Mouse (Mus musculus): ENCODE measurements at regions not wholly inside any gene's neighbourhood (a gene's known extent, or its start where the extent isn't known, plus 50 kb on each side); places are given as distances from the start of the nearest gene placed in this dataset.

GRCm38 (mm10) chr9:69705942-69706341 is 54.8 kb downstream of the Foxb1 start:
- WGBS (ENCODE audit: insufficient replicate concordance) = 88% methylated on average over 8 of the region's 8 CpGs
- Histone ChIP-seq H3K9me3 (replicated peaks; ENCODE audit: control insufficient read depth, low read length) (no peaks in the 10 kb centered on the region), H3K27me3 (ENCODE audit: control insufficient read depth, insufficient read depth, low read length) (no peaks in the 10 kb centered on the region), H3K4me3 (ENCODE audit: low read depth, low read length) (no peak overlapping the region), H3K9ac (ENCODE audit: low read depth, low read length) (no peak overlapping the region), H3K4me2 (no peak overlapping the region), H3K27ac (ENCODE audit: low read depth, low read length) (no peak overlapping the region), H3K4me1 (ENCODE audit: control insufficient read depth, insufficient read depth, low read length) (no peaks in the 10 kb centered on the region), H3K36me3 (ENCODE audit: control insufficient read depth, insufficient read depth, low read length) (no peaks in the 10 kb centered on the region)
- no peak for ATAC-seq (replicated peaks; ENCODE audit: insufficient number of reproducible peaks, low FRiP score, low TSS enrichment)

- no peaks in the 10 kb centered on the region for H3K4me1 ChIP-seq (ENCODE audit: control insufficient read depth, insufficient read depth, low read length)
- H3K9me3 ChIP-seq (replicated peaks; ENCODE audit: control insufficient read depth, low read length) = no peaks in the 10 kb centered on the region
- H3K27me3 ChIP-seq (ENCODE audit: control insufficient read depth, insufficient read depth, low read length) = no peaks in the 10 kb centered on the region
- no peaks in the 10 kb centered on the region for H3K36me3 ChIP-seq (ENCODE audit: control insufficient read depth, insufficient read depth, low read length)
- H3K27ac ChIP-seq (ENCODE audit: low read depth, low read length) = no peak overlapping the region
- no peak overlapping the region for H3K4me2 ChIP-seq
- H3K4me3 ChIP-seq (ENCODE audit: low read depth, low read length) = no peak overlapping the region
- H3K9ac ChIP-seq (ENCODE audit: low read depth, low read length) = no peak overlapping the region
- 82% methylated on average over 4 of the region's 4 CpGs for WGBS (ENCODE audit: insufficient replicate concordance)
- ATAC-seq (replicated peaks; ENCODE audit: insufficient number of reproducible peaks, low FRiP score, low TSS enrichment) = no peak
Measured at GRCm38 (mm10) chr9:69705071-69705470, 55.7 kb downstream of the Foxb1 start.

GRCm38 (mm10) chr9:69703731-69704130 is 57.0 kb downstream of the Foxb1 start:
- no peaks in the 10 kb centered on the region for H3K4me1 ChIP-seq (ENCODE audit: control insufficient read depth, insufficient read depth, low read length)
- H3K4me2 ChIP-seq = no peak overlapping the region
- no peak for ATAC-seq (replicated peaks; ENCODE audit: insufficient number of reproducible peaks, low FRiP score, low TSS enrichment)
- no peaks in the 10 kb centered on the region for H3K9me3 ChIP-seq (replicated peaks; ENCODE audit: control insufficient read depth, low read length)
- no peaks in the 10 kb centered on the region for H3K36me3 ChIP-seq (ENCODE audit: control insufficient read depth, insufficient read depth, low read length)
- WGBS (ENCODE audit: insufficient replicate concordance) = 71% methylated on average over 7 of the region's 7 CpGs
- no peak overlapping the region for H3K4me3 ChIP-seq (ENCODE audit: low read depth, low read length)
- no peak overlapping the region for H3K27ac ChIP-seq (ENCODE audit: low read depth, low read length)
- H3K27me3 ChIP-seq (ENCODE audit: control insufficient read depth, insufficient read depth, low read length) = no peaks in the 10 kb centered on the region
- H3K9ac ChIP-seq (ENCODE audit: low read depth, low read length) = no peak overlapping the region

GRCm38 (mm10) chr9:69702156-69702928 is 58.4 kb downstream of the Foxb1 start:
- no peak overlapping the region for H3K9ac ChIP-seq (ENCODE audit: low read depth, low read length)
- no peak overlapping the region for H3K4me2 ChIP-seq
- no peak overlapping the region for H3K27ac ChIP-seq (ENCODE audit: low read depth, low read length)
- no peaks in the 10 kb centered on the region for H3K9me3 ChIP-seq (replicated peaks; ENCODE audit: control insufficient read depth, low read length)
- H3K4me1 ChIP-seq (ENCODE audit: control insufficient read depth, insufficient read depth, low read length) = no peaks in the 10 kb centered on the region
- 78% methylated on average over 8 of the region's 8 CpGs for WGBS (ENCODE audit: insufficient replicate concordance)
- no peak overlapping the region for H3K4me3 ChIP-seq (ENCODE audit: low read depth, low read length)
- no peaks in the 10 kb centered on the region for H3K27me3 ChIP-seq (ENCODE audit: control insufficient read depth, insufficient read depth, low read length)
- no peak for ATAC-seq (replicated peaks; ENCODE audit: insufficient number of reproducible peaks, low FRiP score, low TSS enrichment)
- H3K36me3 ChIP-seq (ENCODE audit: control insufficient read depth, insufficient read depth, low read length) = no peaks in the 10 kb centered on the region

- Histone ChIP-seq H3K27ac (ENCODE audit: low read depth, low read length) (no peak overlapping the region), H3K4me1 (ENCODE audit: control insufficient read depth, insufficient read depth, low read length) (no peaks in the 10 kb centered on the region), H3K4me3 (ENCODE audit: low read depth, low read length) (no peak overlapping the region), H3K9me3 (replicated peaks; ENCODE audit: control insufficient read depth, low read length) (no peaks in the 10 kb centered on the region), H3K9ac (ENCODE audit: low read depth, low read length) (no peak overlapping the region), H3K27me3 (ENCODE audit: control insufficient read depth, insufficient read depth, low read length) (no peaks in the 10 kb centered on the region), H3K36me3 (ENCODE audit: control insufficient read depth, insufficient read depth, low read length) (no peaks in the 10 kb centered on the region), H3K4me2 (no peak overlapping the region)
- WGBS (ENCODE audit: insufficient replicate concordance) = 80% methylated on average over 9 of the region's 9 CpGs
- no peak for ATAC-seq (replicated peaks; ENCODE audit: insufficient number of reproducible peaks, low FRiP score, low TSS enrichment)
Measured at GRCm38 (mm10) chr9:69700696-69701095, 60.0 kb downstream of the Foxb1 start.

- no peaks in the 10 kb centered on the region for H3K27me3 ChIP-seq (ENCODE audit: control insufficient read depth, insufficient read depth, low read length)
- no peaks in the 10 kb centered on the region for H3K9me3 ChIP-seq (replicated peaks; ENCODE audit: control insufficient read depth, low read length)
- no peak overlapping the region for H3K4me3 ChIP-seq (ENCODE audit: low read depth, low read length)
- 82% methylated on average over 3 of the region's 3 CpGs for WGBS (ENCODE audit: insufficient replicate concordance)
- H3K27ac ChIP-seq (ENCODE audit: low read depth, low read length) = no peak overlapping the region
- no peak overlapping the region for H3K9ac ChIP-seq (ENCODE audit: low read depth, low read length)
- no peak for ATAC-seq (replicated peaks; ENCODE audit: insufficient number of reproducible peaks, low FRiP score, low TSS enrichment)
- no peaks in the 10 kb centered on the region for H3K36me3 ChIP-seq (ENCODE audit: control insufficient read depth, insufficient read depth, low read length)
- H3K4me2 ChIP-seq = no peak overlapping the region
- H3K4me1 ChIP-seq (ENCODE audit: control insufficient read depth, insufficient read depth, low read length) = no peaks in the 10 kb centered on the region
Measured at GRCm38 (mm10) chr9:69691756-69692155, 69.0 kb downstream of the Foxb1 start.

- no peak for ATAC-seq (replicated peaks; ENCODE audit: insufficient number of reproducible peaks, low FRiP score, low TSS enrichment)
- WGBS (ENCODE audit: insufficient replicate concordance) = 38% methylated on average over 12 of the region's 12 CpGs
- no peak overlapping the region for H3K27ac ChIP-seq (ENCODE audit: low read depth, low read length)
- H3K4me2 ChIP-seq = no peak overlapping the region
- no peak overlapping the region for H3K4me3 ChIP-seq (ENCODE audit: low read depth, low read length)
- no peak overlapping the region for H3K9ac ChIP-seq (ENCODE audit: low read depth, low read length)
- H3K9me3 ChIP-seq (replicated peaks; ENCODE audit: control insufficient read depth, low read length) = no peaks in the 10 kb centered on the region
- H3K4me1 ChIP-seq (ENCODE audit: control insufficient read depth, insufficient read depth, low read length) = no peaks in the 10 kb centered on the region
- no peaks in the 10 kb centered on the region for H3K36me3 ChIP-seq (ENCODE audit: control insufficient read depth, insufficient read depth, low read length)
- H3K27me3 ChIP-seq (ENCODE audit: control insufficient read depth, insufficient read depth, low read length) = no peaks in the 10 kb centered on the region
Measured at GRCm38 (mm10) chr9:69687349-69688123, 73.2 kb downstream of the Foxb1 start.

- ATAC-seq (replicated peaks; ENCODE audit: insufficient number of reproducible peaks, low FRiP score, low TSS enrichment) = no peak
- Histone ChIP-seq H3K4me2 (no peak overlapping the region), H3K27ac (ENCODE audit: low read depth, low read length) (no peak overlapping the region), H3K27me3 (ENCODE audit: control insufficient read depth, insufficient read depth, low read length) (no peaks in the 10 kb centered on the region), H3K4me3 (ENCODE audit: low read depth, low read length) (no peak overlapping the region), H3K9me3 (replicated peaks; ENCODE audit: control insufficient read depth, low read length) (no peaks in the 10 kb centered on the region), H3K9ac (ENCODE audit: low read depth, low read length) (no peak overlapping the region), H3K36me3 (ENCODE audit: control insufficient read depth, insufficient read depth, low read length) (no peaks in the 10 kb centered on the region), H3K4me1 (ENCODE audit: control insufficient read depth, insufficient read depth, low read length) (no peaks in the 10 kb centered on the region)
- 73% methylated on average over 4 of the region's 4 CpGs for WGBS (ENCODE audit: insufficient replicate concordance)
Measured at GRCm38 (mm10) chr9:69686766-69687165, 74.0 kb downstream of the Foxb1 start.
